8 mouse cellular contexts compared by ENCODE assay signal in the genomic region with DNA sequence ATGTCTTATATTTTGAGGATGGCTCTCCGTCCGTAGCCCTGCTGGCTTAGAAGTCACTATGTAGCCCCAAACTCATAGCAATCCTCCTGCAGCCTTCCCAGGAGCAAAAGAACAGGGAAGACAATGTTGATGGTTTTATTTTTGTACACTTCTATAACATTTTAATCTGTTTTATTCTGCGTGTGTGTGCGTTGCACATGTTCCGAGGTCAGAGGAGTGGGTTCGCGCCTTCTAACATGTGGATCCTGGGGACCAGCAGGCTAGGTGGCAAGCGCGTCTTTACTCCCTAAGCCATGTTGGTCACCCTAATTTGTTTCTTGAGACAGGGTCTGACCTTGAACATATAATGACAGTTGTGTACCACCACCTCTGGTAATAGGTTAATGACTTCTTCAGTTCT. TPM values are rescaled to one million over a fixed set of nuclear protein-coding genes. Genes with fewer than 3 reads are reported as not detected.
DNase-seq lines count a peak whose midpoint lies in the region; ATAC-seq and TF ChIP-seq lines count a peak whose summit lies in the region.

No protein-coding gene starts in this region.

- TF ChIP-seq CTCF in kidney, postnatal 0 days (IDR thresholded peaks at IDR 0.05; ENCODE audit: low read depth), result no peak
- TF ChIP-seq CTCF in hindbrain, postnatal 0 days (IDR thresholded peaks at IDR 0.05; ENCODE audit: low read depth), result no peak

- H3K36me3 ChIP-seq in kidney, postnatal 0 days (ENCODE audit: insufficient read depth, low read length), result no peaks in the 10 kb centered on the region
- H3K36me3 ChIP-seq in embryonic facial prominence, embryonic 12.5 days, result no peaks in the 10 kb centered on the region
- no peaks in the 10 kb centered on the region for H3K36me3 ChIP-seq in hindbrain, postnatal 0 days (ENCODE audit: insufficient read depth, low read length)
- H3K36me3 ChIP-seq in midbrain, embryonic 16.5 days (ENCODE audit: control insufficient read depth, insufficient read depth, low read length), result no peaks in the 10 kb centered on the region

- peak overlapping the region; percentile 47 for H3K4me3 ChIP-seq in kidney, postnatal 0 days (replicated peaks; ENCODE audit: low read depth, low read length)
- H3K4me3 ChIP-seq in embryonic facial prominence, embryonic 12.5 days, result peak overlapping the region; percentile 70
- H3K4me3 ChIP-seq in hindbrain, postnatal 0 days (ENCODE audit: low read length), result peak overlapping the region; percentile 63
- H3K4me3 ChIP-seq in midbrain, embryonic 16.5 days (ENCODE audit: low read depth, low read length), result peak overlapping the region; percentile 76

- 59% methylated on average over 9 of the region's 9 CpGs for WGBS in kidney, postnatal 0 days
- WGBS in embryonic facial prominence, embryonic 12.5 days, result 59% methylated on average over 9 of the region's 9 CpGs
- 58% methylated on average over 9 of the region's 9 CpGs for WGBS in hindbrain, postnatal 0 days
- 56% methylated on average over 9 of the region's 9 CpGs for WGBS in midbrain, embryonic 16.5 days

- H3K27me3 ChIP-seq in kidney, postnatal 0 days (ENCODE audit: insufficient read depth, low read length), result peaks cover 27% of the 10 kb centered on the region
- H3K27me3 ChIP-seq in embryonic facial prominence, embryonic 12.5 days, result peaks cover 66% of the 10 kb centered on the region
- peaks cover 35% of the 10 kb centered on the region for H3K27me3 ChIP-seq in hindbrain, postnatal 0 days (ENCODE audit: insufficient read depth, low read length)
- peaks cover 36% of the 10 kb centered on the region for H3K27me3 ChIP-seq in midbrain, embryonic 16.5 days (ENCODE audit: control insufficient read depth, insufficient read depth, low read depth, low read length)

- ATAC-seq in kidney, postnatal 0 days (replicated peaks; ENCODE audit: low FRiP score, low read depth), result no peak
- ATAC-seq in embryonic facial prominence, embryonic 12.5 days (ENCODE audit: insufficient number of reproducible peaks, insufficient read depth, low FRiP score, low TSS enrichment), result no peak
- no peak for ATAC-seq in hindbrain, postnatal 0 days
- no peak for ATAC-seq in midbrain, embryonic 16.5 days

- H3K27ac ChIP-seq in kidney, postnatal 0 days, result peak overlapping the region; percentile 47; the same call in 1 of the 2 replicates
- H3K27ac ChIP-seq in embryonic facial prominence, embryonic 12.5 days, result 0 out of 2 replicates have a peak overlapping the region, but pooled peaks have one; percentile 69
- 0 out of 2 replicates have a peak overlapping the region, but pooled peaks have one; percentile 78 for H3K27ac ChIP-seq in hindbrain, postnatal 0 days
- H3K27ac ChIP-seq in midbrain, embryonic 16.5 days (ENCODE audit: low read length), result peak overlapping the region; percentile 78; the same call in 1 of the 2 replicates

- DNase-seq in kidney, postnatal 0 days (ENCODE audit: low spot score), result no peak
- DNase-seq in kidney, postnatal 10 days, result no peak
- DNase-seq in hindbrain, postnatal 0 days (ENCODE audit: low spot score), result no peak
- DNase-seq in adrenal gland, postnatal 14 days, result no peak
- DNase-seq in ovary, postnatal 14 days (ENCODE audit: low spot score), result no peak
- no peak for DNase-seq in layer of hippocampus, adult 11-12 months (ENCODE audit: low spot score)

- peak overlapping the region; percentile 78 for H3K4me2 ChIP-seq in kidney, postnatal 0 days (ENCODE audit: low read length)
- peak overlapping the region; percentile 92 for H3K4me2 ChIP-seq in embryonic facial prominence, embryonic 12.5 days (replicated peaks)
- peak overlapping the region; percentile 90 for H3K4me2 ChIP-seq in hindbrain, postnatal 0 days (ENCODE audit: low read depth, low read length)
- peak overlapping the region; percentile 65 for H3K4me2 ChIP-seq in midbrain, embryonic 16.5 days (ENCODE audit: low read length)

- peaks cover 15% of the 10 kb centered on the region for H3K4me1 ChIP-seq in kidney, postnatal 0 days (replicated peaks; ENCODE audit: insufficient read depth, low read length)
- peaks cover 18% of the 10 kb centered on the region for H3K4me1 ChIP-seq in embryonic facial prominence, embryonic 12.5 days
- H3K4me1 ChIP-seq in hindbrain, postnatal 0 days (ENCODE audit: insufficient read depth, low read length), result peaks cover 14% of the 10 kb centered on the region
- peaks cover 19% of the 10 kb centered on the region for H3K4me1 ChIP-seq in midbrain, embryonic 16.5 days (ENCODE audit: control insufficient read depth, insufficient read depth, low read length)

- H3K9ac ChIP-seq in kidney, postnatal 0 days (ENCODE audit: low read depth, low read length), result peak overlapping the region; percentile 50; the same call in 1 of the 2 replicates
- peak overlapping the region; percentile 73 for H3K9ac ChIP-seq in embryonic facial prominence, embryonic 12.5 days
- H3K9ac ChIP-seq in hindbrain, postnatal 0 days (replicated peaks; ENCODE audit: low read length), result peak overlapping the region; percentile 69; the same call in 1 of the 2 replicates
- H3K9ac ChIP-seq in midbrain, embryonic 16.5 days (ENCODE audit: low read depth, low read length), result no peak overlapping the region

- H3K9me3 ChIP-seq in kidney, postnatal 0 days (replicated peaks; ENCODE audit: low read length), result no peaks in the 10 kb centered on the region
- H3K9me3 ChIP-seq in embryonic facial prominence, embryonic 12.5 days, result no peaks in the 10 kb centered on the region
- no peaks in the 10 kb centered on the region for H3K9me3 ChIP-seq in hindbrain, postnatal 0 days (ENCODE audit: low read length)
- no peaks in the 10 kb centered on the region for H3K9me3 ChIP-seq in midbrain, embryonic 16.5 days (replicated peaks; ENCODE audit: control insufficient read depth, low read length, poor library complexity, severe bottlenecking)

RNA-seq across cellular contexts. Expression of a gene that starts 0.7 kb away (rescaled TPM):
- 5.3 TPM in 2 replicates for polyA plus RNA-seq in kidney, postnatal 0 days (2015; fragmentation: Nextera tagmentation; extraction: Ambion mirVana)
- 3.4 and 4.5 TPM in 2 replicates for polyA plus RNA-seq in embryonic facial prominence, embryonic 12.5 days (2016; fragmentation: Nextera tagmentation; extraction: Ambion mirVana)
- total RNA-seq in hindbrain, postnatal 0 days (2014; rRNA removed), result 14.8 and 15.3 TPM in 2 replicates
- 7.3 and 7.4 TPM in 2 replicates for polyA plus RNA-seq in hindbrain, postnatal 0 days (2015; fragmentation: Nextera tagmentation; extraction: Ambion mirVana)
- polyA plus RNA-seq in midbrain, embryonic 16.5 days (2015; fragmentation: Nextera tagmentation; extraction: Ambion mirVana), result 4.7 and 5.4 TPM in 2 replicates
- total RNA-seq in adrenal gland, postnatal 14 days (2021), result 17.4 and 21.4 TPM in 2 replicates

RNA-seq across cellular contexts. Expression of a gene that starts 5.2 kb away (rescaled TPM):
- 0.50 and 0.60 TPM in 2 replicates for polyA plus RNA-seq in kidney, postnatal 0 days (2015; fragmentation: Nextera tagmentation; extraction: Ambion mirVana)
- polyA plus RNA-seq in embryonic facial prominence, embryonic 12.5 days (2016; fragmentation: Nextera tagmentation; extraction: Ambion mirVana), result 1.9 and 2.8 TPM in 2 replicates
- 81.4 and 89.1 TPM in 2 replicates for total RNA-seq in hindbrain, postnatal 0 days (2014; rRNA removed)
- 16.8 and 16.9 TPM in 2 replicates for polyA plus RNA-seq in hindbrain, postnatal 0 days (2015; fragmentation: Nextera tagmentation; extraction: Ambion mirVana)
- 23.5 and 29.0 TPM in 2 replicates for polyA plus RNA-seq in midbrain, embryonic 16.5 days (2015; fragmentation: Nextera tagmentation; extraction: Ambion mirVana)
- total RNA-seq in adrenal gland, postnatal 14 days (2021), result 7.2 and 7.7 TPM in 2 replicates

RNA-seq across cellular contexts. Expression of a gene that starts 12.2 kb away (rescaled TPM):
- polyA plus RNA-seq in kidney, postnatal 0 days (2015; fragmentation: Nextera tagmentation; extraction: Ambion mirVana), result 1.3 TPM in 2 replicates
- 0.39 and 0.50 TPM in 2 replicates for polyA plus RNA-seq in embryonic facial prominence, embryonic 12.5 days (2016; fragmentation: Nextera tagmentation; extraction: Ambion mirVana)
- not detected in 2 replicates for total RNA-seq in hindbrain, postnatal 0 days (2014; rRNA removed)
- 1.7 and 3.4 TPM in 2 replicates for polyA plus RNA-seq in hindbrain, postnatal 0 days (2015; fragmentation: Nextera tagmentation; extraction: Ambion mirVana)
- polyA plus RNA-seq in midbrain, embryonic 16.5 days (2015; fragmentation: Nextera tagmentation; extraction: Ambion mirVana), result 1.4 TPM in 1 of 2 replicates, not detected in the other
- total RNA-seq in adrenal gland, postnatal 14 days (2021), result 8.0 and 9.8 TPM in 2 replicates

RNA-seq across cellular contexts. Expression of a gene that starts 24.8 kb away (rescaled TPM):
- 4.3 TPM in 2 replicates for polyA plus RNA-seq in kidney, postnatal 0 days (2015; fragmentation: Nextera tagmentation; extraction: Ambion mirVana)
- 0.64 and 0.67 TPM in 2 replicates for polyA plus RNA-seq in embryonic facial prominence, embryonic 12.5 days (2016; fragmentation: Nextera tagmentation; extraction: Ambion mirVana)
- total RNA-seq in hindbrain, postnatal 0 days (2014; rRNA removed), result 0.42 and 0.50 TPM in 2 replicates
- 0.52 and 0.60 TPM in 2 replicates for polyA plus RNA-seq in hindbrain, postnatal 0 days (2015; fragmentation: Nextera tagmentation; extraction: Ambion mirVana)
- 0.20 and 0.50 TPM in 2 replicates for polyA plus RNA-seq in midbrain, embryonic 16.5 days (2015; fragmentation: Nextera tagmentation; extraction: Ambion mirVana)
- 5.4 and 7.4 TPM in 2 replicates for total RNA-seq in adrenal gland, postnatal 14 days (2021)

RNA-seq across cellular contexts. Expression of a gene that starts 48.7 kb away (rescaled TPM):
- polyA plus RNA-seq in kidney, postnatal 0 days (2015; fragmentation: Nextera tagmentation; extraction: Ambion mirVana), result 3.4 and 4.1 TPM in 2 replicates
- polyA plus RNA-seq in embryonic facial prominence, embryonic 12.5 days (2016; fragmentation: Nextera tagmentation; extraction: Ambion mirVana), result 7.4 and 8.3 TPM in 2 replicates
- total RNA-seq in hindbrain, postnatal 0 days (2014; rRNA removed), result 84.2 and 99.0 TPM in 2 replicates
- 62.2 and 65.8 TPM in 2 replicates for polyA plus RNA-seq in hindbrain, postnatal 0 days (2015; fragmentation: Nextera tagmentation; extraction: Ambion mirVana)
- 88.4 and 107 TPM in 2 replicates for polyA plus RNA-seq in midbrain, embryonic 16.5 days (2015; fragmentation: Nextera tagmentation; extraction: Ambion mirVana)
- 5.4 and 13.9 TPM in 2 replicates for total RNA-seq in adrenal gland, postnatal 14 days (2021)
